Mouse (Mus musculus): ENCODE measurements at regions not wholly inside any gene's neighbourhood (a gene's known extent, or its start where the extent isn't known, plus 50 kb on each side); places are given as distances from the start of the nearest gene placed in this dataset.

DNA sequence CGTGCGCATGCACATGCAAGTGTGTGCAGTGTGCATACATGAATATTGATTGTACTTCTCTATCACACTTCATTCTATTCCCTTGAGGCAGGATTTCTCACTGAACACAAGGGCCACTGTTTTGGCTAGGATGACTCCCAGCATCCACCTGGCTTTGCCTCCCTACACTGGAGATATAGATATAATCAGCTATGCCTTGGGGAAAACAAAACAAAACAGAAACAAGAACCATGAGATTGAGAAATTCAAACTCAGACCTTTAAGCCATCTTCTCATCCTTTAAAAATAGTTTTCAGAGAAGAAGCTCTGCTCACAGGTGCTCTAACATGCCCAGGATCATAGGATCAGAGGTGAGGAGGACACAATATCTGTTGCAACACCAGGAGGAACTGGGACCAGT, 469.6 kb upstream of the Tbl1xr1 start:
- no peak for TF ChIP-seq CTCF (IDR thresholded peaks at IDR 0.05; ENCODE audit: low read depth, low read length)
- no peak for TF ChIP-seq POLR2A (IDR thresholded peaks at IDR 0.05; ENCODE audit: extremely low read depth, insufficient read depth, low read length)
